Comparison of ENCODE assay signal across 22 mouse cellular contexts in the genomic region with DNA sequence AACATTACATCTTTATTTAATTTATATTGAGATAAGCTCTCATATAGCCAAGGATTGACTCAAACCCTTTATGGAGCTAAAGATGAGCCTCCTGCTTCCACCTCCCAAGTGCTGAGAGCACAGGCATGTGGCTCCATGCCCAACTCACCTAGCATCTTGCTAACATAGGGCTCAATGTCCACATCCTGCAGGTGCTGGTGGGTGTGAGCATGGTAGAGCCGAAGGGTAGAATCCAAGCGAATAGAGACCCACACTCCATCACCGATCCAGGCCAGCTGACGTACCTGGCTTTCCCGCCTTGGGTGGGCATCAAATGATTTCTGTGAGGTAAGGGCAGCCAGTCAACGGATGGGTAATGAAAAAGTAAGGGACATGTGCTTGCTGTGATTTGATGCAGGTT. TPM values are rescaled to one million over a fixed set of nuclear protein-coding genes. Genes with fewer than 3 reads are reported as not detected.
DNase-seq lines count a peak whose midpoint lies in the region; TF ChIP-seq lines count a peak whose summit lies in the region.
"Had no signal": no experiment of that assay in that cellular context is flagged by ENCODE, and none has a peak within 500 bp of the region (broad histone marks: within the 10 kb centered on the region; RNA-seq: fewer than 3 reads in every experiment).

No protein-coding gene starts in this region.

- H3K36me3 ChIP-seq in kidney, adult 2 months (ENCODE audit: control insufficient read depth, insufficient read depth, low read length), result peaks cover 4% of the 10 kb centered on the region; the same call in 1 of the 2 replicates
- H3K36me3 ChIP-seq in embryonic facial prominence, embryonic 10.5 days (replicated peaks), result peaks cover 84% of the 10 kb centered on the region

- TF ChIP-seq CTCF in kidney, adult 2 months (conservative IDR thresholded peaks at IDR 0.05; ENCODE audit: insufficient read depth, insufficient read length, low read depth, low read length), result no peak
- TF ChIP-seq CTCF in layer of hippocampus, adult 2 months (conservative IDR thresholded peaks at IDR 0.05), result no peak

- H3K27ac ChIP-seq in kidney, adult 2 months (ENCODE audit: insufficient read depth, low read depth, low read length), result no peak overlapping the region
- peak overlapping the region; percentile 65; the same call in 1 of the 2 replicates for H3K27ac ChIP-seq in layer of hippocampus, adult 2 months
- H3K27ac ChIP-seq in embryonic facial prominence, embryonic 10.5 days (replicated peaks), result no peak overlapping the region
- H3K27ac ChIP-seq: forebrain, embryonic 10.5 days; forebrain, embryonic 13.5 days; heart, adult 2 months; heart, embryonic 10.5 days; heart, embryonic 13.5 days; hindbrain, embryonic 12.5 days; hindbrain, embryonic 15.5 days had no signal

- no peak for TF ChIP-seq POLR2A in kidney, adult 2 months (IDR thresholded peaks at IDR 0.05; ENCODE audit: low read depth, low read length)

- H3K27me3 ChIP-seq in kidney, adult 2 months (replicated peaks; ENCODE audit: control insufficient read depth, insufficient read depth, low read length), result no peaks in the 10 kb centered on the region
- no peaks in the 10 kb centered on the region for H3K27me3 ChIP-seq in embryonic facial prominence, embryonic 10.5 days (replicated peaks; ENCODE audit: low read depth, poor library complexity, severe bottlenecking)
- H3K27me3 ChIP-seq: forebrain, embryonic 13.5 days; heart, embryonic 13.5 days; hindbrain, embryonic 12.5 days; hindbrain, embryonic 15.5 days had no signal

- peaks cover 5% of the 10 kb centered on the region; the same call in 1 of the 2 replicates for H3K4me1 ChIP-seq in kidney, adult 2 months (ENCODE audit: control insufficient read depth, insufficient read depth, low read length)
- H3K4me1 ChIP-seq in embryonic facial prominence, embryonic 10.5 days, result peaks cover 32% of the 10 kb centered on the region

- H3K4me3 ChIP-seq in kidney, adult 2 months (ENCODE audit: insufficient read depth, low read depth, low read length), result no peak overlapping the region
- no peak overlapping the region for H3K4me3 ChIP-seq in layer of hippocampus, adult 2 months
- 0 out of 2 replicates have a peak overlapping the region, but pooled peaks have one; percentile 4 for H3K4me3 ChIP-seq in embryonic facial prominence, embryonic 10.5 days
- H3K4me3 ChIP-seq: forebrain, embryonic 10.5 days; forebrain, embryonic 13.5 days; heart, adult 2 months; heart, embryonic 10.5 days; heart, embryonic 13.5 days; hindbrain, embryonic 12.5 days; hindbrain, embryonic 15.5 days had no signal

- no peaks in the 10 kb centered on the region for H3K9me3 ChIP-seq in embryonic facial prominence, embryonic 10.5 days
- H3K9me3 ChIP-seq: forebrain, embryonic 10.5 days; forebrain, embryonic 13.5 days; heart, embryonic 10.5 days; heart, embryonic 13.5 days; hindbrain, embryonic 12.5 days; hindbrain, embryonic 15.5 days had no signal

- peak; percentile 27 for DNase-seq in cerebellum, adult 11-12 months
- DNase-seq in cerebellum, postnatal 36 days, result no peak
- DNase-seq in kidney, adult 11 months, result peak; percentile 5
- DNase-seq in kidney, adult 2 months, result no peak
- DNase-seq in layer of hippocampus, adult 2 months (ENCODE audit: low spot score in 2 of 2), result no peak
- no peak for DNase-seq in layer of hippocampus, postnatal 25 days (ENCODE audit: extremely low spot score in 1 of 2, low spot score in 1 of 2)
- DNase-seq in embryonic facial prominence, embryonic 10.5 days (ENCODE audit: low spot score), result no peak
- no peak for DNase-seq in thymus, postnatal 10 days (ENCODE audit: low spot score in 2 of 2)
- DNase-seq: adrenal gland, adult 8-10 months; adrenal gland, postnatal 25 days; cerebellum, adult 18-20 months; cerebellum, adult 9-10 months; cerebellum, postnatal 14 days; gastrocnemius, postnatal 14 days; heart, postnatal 14 days had no signal

- 92% methylated on average over 6 of the region's 6 CpGs for WGBS in kidney, adult 2 months
- WGBS in embryonic facial prominence, embryonic 10.5 days, result 93% methylated on average over 6 of the region's 6 CpGs

RNA-seq across cellular contexts. Expression of a gene that starts 3.7 kb away (rescaled TPM):
- 112 and 115 TPM in 2 replicates for polyA plus RNA-seq in kidney, adult 2 months (2012; rRNA removed)
- 10 to 100 TPM; 60.1 to 63.7 TPM for total RNA-seq in layer of hippocampus, adult 2 months (2021)
- 10 to 100 TPM; 54.8 to 61.5 TPM for total RNA-seq in layer of hippocampus, postnatal 25 days (2021)
- 47.3 and 50.1 TPM in 2 replicates for polyA plus RNA-seq in embryonic facial prominence, embryonic 10.5 days (2016; fragmentation: Nextera tagmentation; extraction: Ambion mirVana)

RNA-seq across cellular contexts. Expression of a gene that starts 5.1 kb away (rescaled TPM):
- polyA plus RNA-seq in kidney, adult 2 months (2012; rRNA removed), result 162 and 199 TPM in 2 replicates
- 10 to 100 TPM; 80.4 to 85.1 TPM for total RNA-seq in layer of hippocampus, adult 2 months (2021)
- total RNA-seq in layer of hippocampus, postnatal 25 days (2021), result 10 to 100 TPM; 74.3 to 78.9 TPM
- polyA plus RNA-seq in embryonic facial prominence, embryonic 10.5 days (2016; fragmentation: Nextera tagmentation; extraction: Ambion mirVana), result 102 and 105 TPM in 2 replicates

RNA-seq across cellular contexts. Expression of a gene that starts 5.1 kb away (rescaled TPM):
- 32.2 and 40.7 TPM in 2 replicates for polyA plus RNA-seq in kidney, adult 2 months (2012; rRNA removed)
- total RNA-seq in layer of hippocampus, adult 2 months (2021), result 10 to 100 TPM; 66.9 to 72.7 TPM
- 10 to 100 TPM; 54.0 to 69.1 TPM for total RNA-seq in layer of hippocampus, postnatal 25 days (2021)
- polyA plus RNA-seq in embryonic facial prominence, embryonic 10.5 days (2016; fragmentation: Nextera tagmentation; extraction: Ambion mirVana), result 30.6 and 33.6 TPM in 2 replicates

RNA-seq across cellular contexts. Expression of a gene that starts 13.6 kb away (rescaled TPM):
- polyA plus RNA-seq in kidney, adult 2 months (2012; rRNA removed), result 55.5 and 69.0 TPM in 2 replicates
- total RNA-seq in layer of hippocampus, adult 2 months (2021), result 10 to 100 TPM; 43.6 to 45.0 TPM
- 10 to 100 TPM; 41.5 to 48.9 TPM for total RNA-seq in layer of hippocampus, postnatal 25 days (2021)
- 47.1 TPM in 2 replicates for polyA plus RNA-seq in embryonic facial prominence, embryonic 10.5 days (2016; fragmentation: Nextera tagmentation; extraction: Ambion mirVana)

RNA-seq across cellular contexts. Expression of a gene that starts 13.9 kb away (rescaled TPM):
- polyA plus RNA-seq in kidney, adult 2 months (2012; rRNA removed), result 37.2 and 38.4 TPM in 2 replicates
- total RNA-seq in layer of hippocampus, adult 2 months (2021), result 10 to 100 TPM; 34.3 to 35.8 TPM
- 10 to 100 TPM; 33.5 to 38.1 TPM for total RNA-seq in layer of hippocampus, postnatal 25 days (2021)
- polyA plus RNA-seq in embryonic facial prominence, embryonic 10.5 days (2016; fragmentation: Nextera tagmentation; extraction: Ambion mirVana), result 71.8 and 81.8 TPM in 2 replicates

Comparison
In these comparisons a context has a peak if more than half of its experiments do, and no peak if none do; other contexts are left out.
1. DNase-seq: peak in cerebellum, adult 11-12 months (single experiment) and kidney, adult 11 months (single experiment); none in cerebellum, postnatal 36 days (0 of 2), kidney, adult 2 months (single experiment), layer of hippocampus, adult 2 months (0 of 2), layer of hippocampus, postnatal 25 days (0 of 2), embryonic facial prominence, embryonic 10.5 days (single experiment) and thymus, postnatal 10 days (0 of 2).